Mouse (Mus musculus) gastrocnemius, adult 2 months (tissue): ENCODE data around the gene Camta1. TPM values are rescaled to one million over a fixed set of nuclear protein-coding genes. Genes with fewer than 3 reads are reported as not detected.
A peak's percentile ranks its signal among the peaks of the same experiment; 100 is the strongest.

Experiments used
- DNase-seq: peaks from one replicate; pipeline ENCODE4 v3.0.0; 2022
- H3K27ac ChIP-seq: fragments of 200-600 bp; 2 replicates; pipeline ENCODE4 v1.8.1; 2022; ENCODE audit warnings: mild to moderate bottlenecking
- H3K4me3 ChIP-seq: fragments of 200-600 bp; 2 replicates; pipeline ENCODE4 v1.8.1; 2022; ENCODE audit warnings: mild to moderate bottlenecking, moderate library complexity
- CTCF ChIP-seq: fragments of 200-600 bp; IDR thresholded peaks from 2 replicates; pipeline ENCODE4 v1.8.1; 2022; ENCODE audit warnings: antibody characterized with exemption, mild to moderate bottlenecking, moderate library complexity
- intact Hi-C: fragments of 180-260 bp; cut with DNase I; formaldehyde crosslinking; loops from one replicate; pipeline ENCODE4 v1.15.1; 2025
- total RNA-seq, 2 experiments: library from RNA; stranded (reverse); gene quantifications; 2 replicates each; pipeline ENCODE4 v1.2.3; 2021

Camta1 gene
- total RNA-seq, 2 experiments from 2014 or later: 95.9 to 126 TPM

- Histone ChIP-seq H3K27ac (0 out of 2 replicates have a peak overlapping the region, but pooled peaks have one; percentile 13), H3K4me3 (peak overlapping the region; percentile 44)
- TF ChIP-seq CTCF: peak; percentile 81
- peak; percentile 87 for DNase-seq
- intact Hi-C loops: no loop called here
Measured at GRCm38 (mm10) chr4:150964635-150965554, 896.8 kb downstream of the Camta1 start.

GRCm38 (mm10) chr4:150963711-150964110, 898.0 kb downstream of the Camta1 start:
- intact Hi-C loops: no loop called here
- DNase-seq: peak; percentile 61
- no peak overlapping the region for H3K27ac ChIP-seq
- TF ChIP-seq CTCF: no peak
- H3K4me3 ChIP-seq: no peak overlapping the region

GRCm38 (mm10) chr4:150962231-150962630, 899.4 kb downstream of the Camta1 start:
- DNase-seq: no peak
- Histone ChIP-seq H3K4me3 (no peak overlapping the region), H3K27ac (no peak overlapping the region)
- TF ChIP-seq CTCF: no peak
- intact Hi-C loops: no loop called here

GRCm38 (mm10) chr4:150958536-150958935, 903.1 kb downstream of the Camta1 start:
- H3K27ac ChIP-seq: peak overlapping the region; percentile 65
- no peak overlapping the region for H3K4me3 ChIP-seq
- DNase-seq: peak; percentile 58
- intact Hi-C loops: no loop called here
- TF ChIP-seq CTCF: no peak

GRCm38 (mm10) chr4:150957106-150957458, 904.6 kb downstream of the Camta1 start:
- intact Hi-C loops: no loop called here
- TF ChIP-seq CTCF: no peak
- no peak for DNase-seq
- no peak overlapping the region for H3K27ac ChIP-seq
- no peak overlapping the region for H3K4me3 ChIP-seq

GRCm38 (mm10) chr4:150956369-150957105, 905.1 kb downstream of the Camta1 start:
- no peak for DNase-seq
- no peak overlapping the region for H3K27ac ChIP-seq
- intact Hi-C loops: no loop called here
- no peak for TF ChIP-seq CTCF
- no peak overlapping the region for H3K4me3 ChIP-seq

- Histone ChIP-seq H3K4me3 (no peak overlapping the region), H3K27ac (no peak overlapping the region)
- no peak for DNase-seq
- TF ChIP-seq CTCF: no peak
- intact Hi-C loops: no loop called here
Measured at GRCm38 (mm10) chr4:150950972-150951371, 910.7 kb downstream of the Camta1 start.

GRCm38 (mm10) chr4:150944707-150945106, 917.0 kb downstream of the Camta1 start:
- no peak for DNase-seq
- intact Hi-C loops: no loop called here
- Histone ChIP-seq H3K27ac (no peak overlapping the region), H3K4me3 (no peak overlapping the region)
- TF ChIP-seq CTCF: no peak

GRCm38 (mm10) chr4:150939991-150940651, 921.6 kb downstream of the Camta1 start:
- Histone ChIP-seq H3K27ac (no peak overlapping the region), H3K4me3 (no peak overlapping the region)
- TF ChIP-seq CTCF: no peak
- intact Hi-C loops: no loop called here
- no peak for DNase-seq

- no peak for DNase-seq
- peak overlapping the region; percentile 57 for H3K4me3 ChIP-seq
- no peak for TF ChIP-seq CTCF
- intact Hi-C loops: no loop called here
- H3K27ac ChIP-seq: peak overlapping the region; percentile 16; the same call in 1 of the 2 replicates
Measured at GRCm38 (mm10) chr4:150938063-150938452, 923.6 kb downstream of the Camta1 start.

GRCm38 (mm10) chr4:150937293-150938062, 924.2 kb downstream of the Camta1 start:
- Histone ChIP-seq H3K27ac (peak overlapping the region; percentile 16; the same call in 1 of the 2 replicates), H3K4me3 (peak overlapping the region; percentile 57)
- DNase-seq: peak; percentile 55
- intact Hi-C loops: no loop called here
- no peak for TF ChIP-seq CTCF

GRCm38 (mm10) chr4:150933503-150933902, 928.2 kb downstream of the Camta1 start:
- Histone ChIP-seq H3K4me3 (no peak overlapping the region), H3K27ac (no peak overlapping the region)
- TF ChIP-seq CTCF: no peak
- intact Hi-C loops: no loop called here
- DNase-seq: no peak
